Mouse (Mus musculus) adrenal gland, postnatal 14 days (tissue): ENCODE results near the gene Utp11. TPM values are rescaled to one million over a fixed set of nuclear protein-coding genes. Genes with fewer than 3 reads are reported as not detected.
A peak's percentile ranks its signal among the peaks of the same experiment; 100 is the strongest.

ENCODE experiments used
- DNase-seq: peaks from one replicate; pipeline ENCODE4 v3.0.0; 2021; ENCODE audit warnings: mixed read lengths
- total RNA-seq: library from RNA; stranded (reverse); gene quantifications from 2 replicates; pipeline ENCODE4 v1.2.3, GENCODE M21; 2021

Gene Utp11
- total RNA-seq, 1 experiment from 2014 or later, result 34.1 TPM

DNA sequence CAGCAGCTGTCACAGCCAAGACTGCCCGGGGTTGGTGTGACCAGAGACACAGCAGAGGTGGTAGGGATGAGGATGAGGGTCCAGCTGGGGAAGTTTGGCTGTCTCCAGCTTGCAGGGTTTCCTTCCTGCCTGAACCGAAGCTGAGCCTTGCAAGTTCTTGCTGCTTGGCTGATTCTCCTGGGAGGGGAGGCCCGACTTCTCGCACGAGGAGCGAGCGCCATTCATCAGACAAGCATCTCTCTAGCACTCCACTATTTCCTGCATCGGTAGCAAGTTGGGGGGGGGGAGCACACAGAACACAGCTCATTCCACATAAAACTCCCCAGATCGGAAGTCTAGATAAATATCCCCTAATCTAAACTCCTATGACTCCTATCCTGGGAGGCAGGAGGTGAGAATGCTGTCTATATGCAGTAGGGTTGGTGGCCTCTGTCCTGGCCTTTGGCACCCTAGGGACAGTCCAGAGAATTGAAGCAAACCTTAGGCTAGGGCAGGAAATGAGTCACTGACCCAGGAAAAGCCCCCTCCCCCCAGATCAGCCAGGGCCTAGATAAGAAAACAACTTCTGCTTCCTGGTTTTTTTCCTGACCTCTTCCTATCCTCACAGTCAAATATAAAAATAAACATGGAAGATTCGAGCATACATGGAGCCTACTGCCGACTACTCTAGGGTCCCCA, 11.5 kb upstream of the Utp11 start:
- DNase-seq, result peak; percentile 57

DNA sequence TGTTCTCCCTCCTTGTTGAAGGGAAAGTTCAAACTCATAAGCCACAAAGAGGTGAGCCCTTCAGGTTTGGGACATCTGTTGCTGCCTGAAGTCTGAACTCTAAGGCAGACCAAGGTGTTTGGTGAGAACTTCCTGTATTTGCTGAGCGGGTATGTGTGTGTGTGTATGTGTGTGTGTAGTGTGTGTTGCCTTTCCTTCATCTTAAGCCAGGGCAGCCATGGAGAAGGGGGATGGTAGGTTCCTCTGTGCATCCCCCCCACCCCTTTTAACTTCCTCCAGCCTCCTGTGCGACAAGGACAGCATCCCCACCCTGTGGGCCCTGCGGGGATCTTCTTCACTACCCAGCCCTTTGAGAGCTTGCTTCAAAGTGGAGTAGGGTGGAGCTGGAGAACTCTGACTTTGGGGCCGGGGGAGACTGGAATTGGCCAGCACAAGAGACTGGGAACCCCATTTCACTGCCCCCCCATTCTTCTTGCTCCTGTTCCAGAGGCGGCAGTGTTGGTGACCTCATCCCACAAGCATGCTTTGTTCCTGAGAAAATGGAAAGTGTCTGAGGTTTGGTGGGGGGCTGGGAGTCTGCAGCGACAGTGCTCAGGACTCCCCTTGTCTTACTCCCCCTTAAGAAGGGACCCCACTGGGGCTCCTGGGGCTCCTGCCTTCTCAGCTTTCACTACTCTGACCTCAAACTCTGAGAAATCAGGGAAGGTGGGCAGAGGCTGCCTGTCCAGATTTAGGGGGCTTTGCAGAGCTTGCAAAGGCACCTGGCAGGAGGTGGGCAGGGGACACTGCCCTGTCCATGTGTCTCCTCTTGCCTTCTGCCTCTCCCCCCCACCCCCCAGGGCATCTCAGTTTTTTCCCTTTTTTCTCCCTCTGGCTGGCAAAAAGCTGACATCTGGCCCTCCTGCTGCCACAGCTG, 10.7 kb upstream of the Utp11 start:
- DNase-seq, result peak; percentile 55

DNA sequence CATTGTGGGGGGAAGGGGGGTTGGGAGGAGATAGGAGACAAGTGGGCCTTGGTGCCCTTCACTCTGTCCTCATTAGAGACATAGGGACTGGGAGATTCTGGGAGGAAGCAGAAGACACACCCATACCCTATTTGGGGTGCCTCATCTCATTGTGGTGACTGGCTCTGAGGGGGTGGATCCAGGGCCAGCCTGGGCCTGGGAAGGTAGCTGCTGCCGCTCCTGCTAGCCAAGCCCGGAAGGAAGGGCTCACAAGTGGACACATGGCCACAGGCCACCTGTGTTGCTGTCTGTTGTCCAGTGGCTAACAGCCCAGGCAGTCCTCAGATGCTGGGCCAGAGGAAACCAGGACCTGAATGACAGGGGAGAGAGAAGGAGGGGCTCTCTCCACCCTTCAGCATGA, 10.0 kb upstream of the Utp11 start:
- no peak for DNase-seq

DNA sequence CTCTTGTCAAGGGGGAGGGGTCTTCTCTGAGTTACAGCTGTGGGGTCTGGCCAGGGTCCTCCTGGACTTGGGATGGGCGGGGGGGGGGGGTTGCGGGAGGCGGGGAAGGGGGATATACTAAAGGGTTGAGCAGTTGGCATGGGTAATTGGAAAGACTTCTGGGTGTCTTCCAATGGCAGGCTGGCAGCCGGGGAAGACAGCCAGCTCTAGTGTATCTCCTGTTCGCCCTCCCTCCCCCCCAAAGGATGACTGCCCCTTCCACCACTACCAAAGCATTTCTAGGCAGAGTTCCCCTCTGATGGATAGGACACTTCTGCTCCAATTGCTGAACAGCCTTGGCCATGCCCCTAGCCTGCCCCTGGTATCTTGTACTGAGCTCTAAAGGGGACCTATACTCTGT, 8.5 kb upstream of the Utp11 start:
- DNase-seq, result no peak

DNA sequence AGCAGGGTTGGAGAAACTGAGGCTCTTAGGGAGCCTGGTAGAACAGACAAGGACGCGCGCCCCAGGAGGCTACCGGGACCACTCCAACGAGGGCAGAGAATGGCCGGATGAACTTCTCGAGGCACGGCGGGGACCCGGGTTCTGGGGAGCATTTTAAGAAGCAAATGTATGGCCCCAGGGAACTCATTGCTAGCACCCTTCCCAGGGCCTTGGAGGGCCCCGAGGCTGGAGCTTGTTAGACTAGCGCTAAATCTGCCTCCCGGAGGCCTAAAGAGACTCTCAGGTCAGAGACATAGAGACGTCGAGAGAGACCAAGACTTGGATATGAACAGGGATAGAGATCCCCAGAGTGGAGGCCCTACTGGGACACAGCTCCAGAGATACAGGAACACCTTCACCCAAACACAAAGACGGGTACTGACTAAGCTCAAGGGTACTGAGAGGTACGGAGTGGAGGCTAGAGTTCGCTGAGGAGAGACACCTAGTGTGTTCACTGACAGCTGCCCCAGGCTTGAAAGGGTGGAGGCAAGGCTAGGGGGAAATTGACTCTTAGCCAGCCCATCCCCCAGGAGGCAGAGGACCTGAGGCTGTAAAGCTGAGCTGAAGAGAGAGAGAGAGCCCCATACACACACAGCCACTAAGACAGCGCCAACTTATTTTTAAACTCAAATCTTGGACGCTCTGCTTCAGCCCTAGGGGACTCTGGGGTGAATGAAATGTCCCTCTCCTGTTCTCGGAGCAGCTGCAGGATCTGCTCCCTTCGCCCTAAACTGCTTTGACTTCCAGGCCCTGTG, 7.8 kb upstream of the Utp11 start:
- no peak for DNase-seq

DNA sequence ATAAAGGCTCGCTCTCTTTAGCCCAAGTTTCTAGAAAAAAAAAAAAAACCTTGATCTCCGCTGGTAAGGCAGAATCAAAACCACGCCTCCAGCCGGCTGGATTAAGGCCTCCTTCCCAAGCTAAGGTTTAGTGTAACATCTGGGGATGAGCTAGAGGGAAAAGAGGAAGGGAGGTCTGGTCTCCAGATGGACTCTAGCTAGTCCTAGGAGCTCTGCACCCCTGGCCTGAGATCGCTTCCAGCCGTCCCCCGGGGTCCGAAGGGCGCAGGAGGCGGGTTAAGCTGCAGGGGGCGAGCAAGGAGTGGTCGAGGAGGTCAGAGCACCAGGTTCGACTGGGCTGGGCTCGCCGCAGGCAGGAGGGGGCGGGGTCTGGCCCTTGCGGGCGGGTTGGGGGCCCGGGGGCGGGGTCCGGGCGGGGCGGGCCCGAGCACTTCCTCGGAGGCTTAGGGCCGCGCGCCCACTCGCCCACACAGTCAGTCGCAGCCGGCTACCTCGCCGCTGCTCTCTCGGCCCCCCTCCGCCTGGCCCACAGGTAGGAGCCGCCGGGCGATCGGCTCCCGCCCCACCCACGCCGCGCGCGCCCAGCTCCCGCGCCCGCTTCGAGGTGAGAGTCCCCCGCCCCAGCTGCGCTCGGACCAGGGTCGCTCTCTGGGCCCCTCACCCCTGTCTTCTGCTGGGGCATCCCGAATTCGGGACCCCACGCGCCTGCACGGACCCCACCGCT, 7.0 kb upstream of the Utp11 start, which contains the start of gene Fhl3:
Fhl3 (plus strand) TSS at position 454 of the 724 bp plus-strand sequence.
- peak; percentile 80 for DNase-seq

DNA sequence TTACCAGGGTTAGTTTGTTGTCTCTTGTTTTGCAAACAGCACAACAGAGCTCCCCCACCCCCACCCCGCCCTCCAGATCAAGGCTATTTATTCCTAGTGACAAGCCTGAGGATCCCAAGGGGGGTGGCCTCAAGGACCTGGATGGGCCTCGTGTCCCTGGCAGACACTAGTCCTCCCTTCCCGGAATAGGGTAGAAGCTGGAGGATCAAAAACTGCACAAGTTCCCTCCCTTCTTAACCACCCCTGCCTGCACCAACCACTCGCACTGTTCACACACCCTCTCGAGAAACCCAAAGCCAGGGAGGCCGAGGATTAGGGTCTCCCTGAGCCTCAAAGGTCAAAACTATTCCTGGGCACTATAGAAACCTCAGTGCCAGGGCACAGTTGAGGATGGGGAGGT, 6.4 kb upstream of the Utp11 start:
- DNase-seq, result peak; percentile 52

DNA sequence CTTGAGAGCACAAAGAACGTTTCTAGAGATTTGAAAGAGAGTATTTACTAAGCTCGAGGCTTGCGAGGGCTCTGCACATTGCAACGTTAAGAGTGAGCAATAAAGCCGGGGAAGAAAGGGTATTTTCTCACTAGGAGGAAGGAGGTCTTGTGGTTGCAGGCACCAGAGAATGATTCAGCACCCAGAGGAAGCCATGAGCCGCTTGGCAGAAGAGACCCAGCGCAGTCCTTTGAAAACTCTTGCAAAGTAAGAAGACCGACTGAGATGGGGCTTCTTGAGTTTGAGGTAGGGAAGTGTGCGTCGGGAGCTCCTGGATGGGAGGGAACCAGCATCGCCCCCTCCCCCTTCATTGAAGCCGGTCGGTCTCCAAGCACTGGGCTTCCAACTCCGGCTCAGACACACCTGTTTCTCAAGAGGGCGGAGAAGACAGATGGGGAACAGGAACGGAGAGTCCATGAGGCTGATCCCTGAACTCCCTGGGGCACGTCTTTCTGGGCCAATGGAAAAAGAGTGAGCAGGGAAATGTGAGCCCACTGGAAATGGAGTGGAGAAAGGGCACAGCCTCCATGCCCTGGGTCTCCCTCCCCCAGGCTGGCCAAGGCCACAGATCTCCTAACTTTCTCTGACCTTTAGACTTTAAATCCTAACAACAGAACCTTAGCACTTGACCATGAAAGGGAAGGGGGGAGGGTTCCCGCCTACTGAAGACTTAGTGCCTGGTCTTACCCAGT, 2.6 kb upstream of the Utp11 start:
- no peak for DNase-seq

DNA sequence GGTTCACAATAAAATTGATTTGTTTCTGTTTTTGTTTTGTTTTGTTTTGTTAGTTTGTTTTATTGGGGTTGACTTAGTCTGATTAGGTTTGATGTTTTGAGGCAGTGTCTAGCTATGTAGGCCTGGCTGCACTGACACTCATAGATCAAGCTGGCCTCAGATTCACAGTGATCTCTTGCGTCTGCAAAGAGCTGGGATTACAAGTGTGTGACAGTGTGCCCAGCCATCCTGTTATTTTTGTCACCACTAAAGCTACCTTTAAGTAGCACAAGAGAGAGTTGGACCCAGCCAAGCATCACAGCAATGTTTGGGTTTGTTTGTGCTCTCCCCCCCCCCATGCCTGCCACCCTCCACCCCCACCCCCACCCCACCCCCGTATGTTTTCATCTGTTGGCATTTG, 1.2 kb upstream of the Utp11 start:
- no peak for DNase-seq

DNA sequence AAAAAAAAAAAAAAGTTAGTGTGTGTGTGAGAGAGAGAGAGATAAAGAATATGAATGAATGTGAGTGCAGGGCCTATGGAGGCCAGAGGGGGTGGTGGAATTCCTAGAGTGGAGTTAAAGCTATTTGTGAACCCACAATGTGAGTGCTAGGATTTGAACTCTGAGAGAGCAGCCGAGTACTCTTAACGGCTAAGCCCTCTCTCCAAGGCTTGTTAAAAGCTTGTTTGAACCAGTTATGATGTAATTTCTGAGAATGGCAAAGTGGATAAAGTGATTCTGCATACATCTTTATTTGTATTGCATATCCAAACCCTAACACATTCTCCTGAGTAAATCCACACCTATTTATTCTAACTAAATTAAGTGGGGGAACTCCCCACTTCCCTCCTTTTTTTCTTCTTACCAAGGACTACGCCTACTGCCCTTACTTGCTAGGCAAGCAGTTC, 961 bp downstream of the Utp11 start:
- DNase-seq, result no peak

DNA sequence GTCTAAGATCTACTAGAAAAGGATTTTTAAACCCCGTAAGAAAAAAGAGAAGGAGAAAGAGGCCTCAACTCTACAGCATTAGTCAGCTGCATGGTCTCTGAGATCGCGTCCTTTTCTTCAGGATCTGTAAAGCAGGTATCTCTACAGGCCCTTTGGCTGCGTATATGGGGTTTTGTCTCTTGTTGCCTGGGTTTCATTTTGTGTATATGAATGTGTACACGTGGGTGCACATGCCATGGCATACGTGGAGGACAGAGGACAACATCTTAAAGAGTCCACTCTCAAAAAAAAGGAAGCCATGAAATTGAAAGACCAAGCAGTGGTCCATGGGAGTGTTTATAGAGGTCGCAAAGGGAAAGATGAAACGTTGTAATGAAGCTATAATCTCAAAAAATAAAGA, 1.9 kb downstream of the Utp11 start:
- DNase-seq, result no peak

DNA sequence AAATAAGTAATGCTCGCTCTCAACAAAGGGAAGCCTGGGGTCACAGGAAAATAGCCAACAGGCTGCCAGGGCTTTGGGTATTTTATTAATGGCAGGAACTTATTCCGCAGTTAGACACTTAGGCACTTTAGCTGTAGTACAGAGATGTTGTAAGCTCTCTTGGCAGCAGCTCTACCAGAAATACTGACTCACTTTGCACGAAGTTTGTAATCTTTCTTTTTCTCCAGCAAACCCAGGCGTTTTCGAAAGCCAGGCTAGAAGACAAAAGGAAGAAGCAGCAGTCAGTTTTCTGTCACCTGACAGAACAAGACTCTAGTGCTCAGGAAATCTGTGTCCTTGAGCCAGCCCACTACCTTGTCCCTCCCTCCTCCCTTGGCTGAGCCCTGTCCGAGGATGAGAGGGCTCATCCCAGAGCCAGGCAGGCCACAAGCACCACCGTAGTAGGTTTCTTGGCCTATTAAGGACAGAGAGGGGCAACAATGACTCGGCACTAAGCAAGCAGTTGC, 7.5 kb downstream of the Utp11 start:
- DNase-seq, result peak; percentile 57

DNA sequence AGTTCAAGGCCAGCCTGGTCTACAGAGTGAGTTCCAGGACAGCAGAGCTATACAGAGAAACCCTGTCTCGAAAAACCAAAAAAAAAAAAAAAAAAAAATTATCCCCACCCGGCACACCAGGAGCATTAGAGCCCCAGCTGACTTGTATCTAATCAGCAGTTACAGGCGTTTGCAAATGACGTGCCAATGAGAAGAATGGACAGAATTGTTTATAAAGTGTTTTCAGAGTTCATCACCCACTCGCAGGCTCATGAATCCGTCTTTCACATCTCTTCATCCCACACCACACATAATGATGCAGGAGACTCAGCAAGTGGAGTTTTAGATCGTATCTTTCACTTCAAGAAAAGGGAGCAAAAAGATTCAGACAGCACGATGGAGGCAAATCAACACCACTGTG, 7.9 kb downstream of the Utp11 start:
- no peak for DNase-seq

DNA sequence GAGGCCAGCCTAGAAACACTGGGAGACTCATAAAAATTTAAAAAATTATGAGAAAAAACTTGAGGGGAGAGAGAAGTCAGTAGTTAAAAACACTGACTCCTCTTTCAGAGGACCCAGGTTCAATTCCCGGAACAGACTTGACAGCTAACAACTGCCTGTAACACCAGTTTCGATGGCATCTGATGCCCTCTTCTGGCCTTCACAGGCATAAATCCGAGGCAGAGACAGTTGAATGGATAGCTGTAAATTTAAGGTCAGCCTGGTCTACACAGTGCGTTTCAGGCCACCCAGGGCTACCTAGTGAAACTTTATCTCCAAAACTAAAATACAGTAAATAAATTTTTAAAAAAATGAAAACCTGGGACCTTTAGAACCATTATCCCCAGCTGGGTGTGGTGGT, 8.4 kb downstream of the Utp11 start:
- no peak for DNase-seq

DNA sequence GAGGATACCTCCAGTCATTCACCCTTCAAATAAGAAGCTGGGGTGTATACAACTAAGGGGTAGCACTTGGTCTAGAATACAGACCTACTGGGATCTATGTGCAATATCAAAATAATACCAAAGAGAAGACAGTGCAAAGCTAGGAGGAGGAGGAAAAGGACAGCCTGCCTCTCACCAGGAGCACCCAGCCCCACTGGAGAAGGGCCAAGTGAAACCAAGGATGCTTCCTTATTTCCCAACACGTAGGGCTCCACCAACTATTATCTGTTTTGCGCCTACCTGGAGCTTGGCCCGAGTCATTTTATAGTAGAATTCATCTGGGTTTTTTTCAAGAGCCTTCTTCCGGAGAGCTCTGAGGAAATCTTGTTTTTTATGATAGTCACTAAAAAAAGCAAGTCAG, 9.9 kb downstream of the Utp11 start:
- DNase-seq, result no peak

DNA sequence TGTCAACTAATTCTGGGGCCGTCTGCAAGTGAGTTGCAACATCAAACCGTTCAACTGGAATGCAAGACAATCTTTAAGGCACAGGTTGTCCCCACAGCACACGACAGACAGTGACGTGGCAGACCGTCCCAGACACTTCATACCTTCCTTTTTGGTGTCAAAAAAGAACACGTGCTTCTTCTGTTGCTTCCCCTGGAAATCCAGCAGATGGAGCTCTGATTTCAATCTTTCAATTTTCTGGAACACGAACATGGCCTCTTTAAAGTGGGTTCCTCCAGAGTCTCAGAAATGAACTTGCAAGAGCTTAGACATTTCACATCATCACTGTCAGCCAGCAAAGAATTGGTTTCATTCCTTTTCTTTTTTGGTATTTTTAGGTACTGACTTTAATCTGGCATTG, 11.1 kb downstream of the Utp11 start:
- DNase-seq, result no peak

DNA sequence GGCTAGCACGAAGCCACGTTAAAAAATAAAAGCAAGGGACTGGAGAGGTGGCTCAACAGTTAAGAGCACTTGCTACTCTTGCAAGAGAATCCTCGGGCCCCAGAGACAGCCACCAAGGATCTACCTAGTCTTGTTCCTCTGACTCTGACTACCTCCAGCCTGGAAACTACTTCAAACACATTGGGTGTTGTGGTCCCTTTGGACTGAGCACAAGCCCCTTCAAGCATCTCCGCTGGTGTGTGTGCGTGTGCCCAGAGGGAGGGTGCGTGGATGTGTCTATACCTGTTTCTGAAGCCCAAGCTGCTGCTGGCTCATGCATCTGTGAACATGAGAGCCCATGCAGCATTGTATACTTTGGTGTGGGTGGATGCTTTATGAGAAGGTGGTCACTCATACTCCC, 17.4 kb downstream of the Utp11 start:
- no peak for DNase-seq

DNA sequence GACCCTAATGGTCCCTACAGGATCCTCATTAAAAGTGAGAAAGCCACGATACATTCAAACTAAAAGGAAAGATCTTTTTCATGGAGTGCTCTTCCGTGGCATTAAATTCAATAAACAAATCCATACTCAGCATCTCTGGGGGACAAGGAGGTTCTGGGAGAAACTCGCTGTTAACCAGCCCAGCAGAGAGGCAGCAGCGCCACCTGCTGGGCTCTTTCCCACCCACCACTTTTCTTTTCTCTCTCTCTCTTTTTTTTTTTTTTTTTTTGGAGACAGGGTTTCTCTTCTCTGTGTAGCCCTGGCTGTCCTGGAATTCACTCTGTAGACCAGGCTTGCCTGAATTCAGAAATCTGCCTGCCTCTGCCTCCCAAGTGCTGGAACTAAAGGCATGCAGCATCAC, 18.4 kb downstream of the Utp11 start:
- peak; percentile 64 for DNase-seq

DNA sequence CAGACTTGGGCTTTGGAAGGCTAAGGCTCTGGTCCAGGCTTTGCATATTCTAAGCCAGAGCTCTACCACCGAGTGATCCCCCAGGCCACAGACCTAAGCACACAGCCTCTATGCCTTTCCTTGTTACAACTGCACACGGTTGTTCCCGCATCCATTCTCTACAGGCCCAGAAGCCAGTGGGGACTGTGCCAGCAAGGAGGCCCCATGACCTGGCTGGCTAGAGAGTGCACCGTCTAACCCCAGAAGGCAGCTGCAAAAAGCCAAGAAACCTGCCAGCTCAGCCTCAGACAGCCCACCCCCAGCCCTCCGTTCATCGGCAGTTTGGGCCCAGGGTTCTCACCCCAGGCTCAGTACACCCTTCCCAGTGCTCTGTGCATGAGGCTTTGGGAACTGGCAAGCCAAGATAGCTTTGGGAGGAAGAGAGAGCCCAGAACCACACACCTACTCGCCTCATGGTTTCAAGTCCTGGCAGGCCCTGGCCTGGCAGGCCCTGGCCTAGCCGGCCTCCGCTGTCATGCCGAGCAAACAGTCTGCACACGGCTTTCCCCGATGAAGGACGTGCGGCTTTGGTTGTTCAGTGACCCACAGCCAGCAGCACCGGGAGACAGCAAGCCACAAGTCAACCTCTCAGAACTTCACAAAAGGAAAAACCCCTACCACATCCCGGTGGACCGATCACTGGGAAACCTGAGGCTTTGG, 18.9 kb downstream of the Utp11 start:
- no peak for DNase-seq
